30 mouse cellular contexts compared by ENCODE assay signal in genomic region chr10:21223104-21223910, GRCm38 (mm10).
DNase-seq lines count a peak whose midpoint lies in the region; ATAC-seq and TF ChIP-seq lines count a peak whose summit lies in the region.
"Had no signal": no experiment of that assay in that cellular context is flagged by ENCODE, and none has a peak within 500 bp of the region (broad histone marks: within the 10 kb centered on the region; RNA-seq: fewer than 3 reads in every experiment).

No protein-coding gene starts in this region.

- no peaks in the 10 kb centered on the region for H3K27me3 ChIP-seq in forebrain, postnatal 0 days (ENCODE audit: insufficient read depth, low read length)
- no peaks in the 10 kb centered on the region for H3K27me3 ChIP-seq in forebrain, embryonic 10.5 days (ENCODE audit: poor library complexity, severe bottlenecking)
- H3K27me3 ChIP-seq in spleen, adult 2 months (ENCODE audit: control insufficient read depth, insufficient read depth, low read length) = no peaks in the 10 kb centered on the region
- H3K27me3 ChIP-seq: embryonic facial prominence, embryonic 13.5 days; forebrain, embryonic 12.5 days; heart, embryonic 15.5 days; hindbrain, embryonic 12.5 days had no signal

- no peak for TF ChIP-seq POLR2A in spleen, adult 2 months (IDR thresholded peaks at IDR 0.05; ENCODE audit: low read depth, low read length)

- no peak for DNase-seq in forebrain, postnatal 0 days
- DNase-seq in forebrain, embryonic 10.5 days (ENCODE audit: extremely low spot score, low spot score) = no peak
- no peak for DNase-seq in spleen, adult 2 months (ENCODE audit: low read depth in 1 of 2, low spot score in 2 of 2)
- no peak for DNase-seq in spleen, adult 18-20 months
- peak; percentile 39 for DNase-seq in CD4-positive, CD25-positive, alpha-beta regulatory T cell, adult 2 months (ENCODE audit: low read depth, low spot score)
- DNase-seq in induced T-regulatory cell, adult 2 months (ENCODE audit: low read depth) = peak; percentile 53
- no peak for DNase-seq in kidney, postnatal 14 days
- DNase-seq in gastrocnemius, postnatal 10 days = no peak
- DNase-seq: cerebellum, adult 11 months; cerebellum, adult 9-10 months; cerebellum, postnatal 36 days; embryo, embryonic 11 days; gastrocnemius, postnatal 14 days; heart, postnatal 36 days; left cerebral cortex, postnatal 4 days; lung, adult 2 months; lung, postnatal 10 days; midbrain, embryonic 14.5 days; right cerebral cortex, postnatal 25 days had no signal

- ATAC-seq in forebrain, postnatal 0 days = peak; percentile 51; the same call in 1 of the 2 replicates
- ATAC-seq: hindbrain, postnatal 0 days; intestine, postnatal 0 days had no signal

- H3K9me3 ChIP-seq in forebrain, postnatal 0 days (ENCODE audit: low read length) = no peaks in the 10 kb centered on the region
- peaks cover 5% of the 10 kb centered on the region; the same call in 1 of the 2 replicates for H3K9me3 ChIP-seq in forebrain, embryonic 10.5 days
- H3K9me3 ChIP-seq: embryonic facial prominence, embryonic 13.5 days; heart, embryonic 10.5 days; heart, embryonic 15.5 days had no signal

- no peak overlapping the region for H3K4me3 ChIP-seq in forebrain, postnatal 0 days (ENCODE audit: low read depth, low read length)
- no peak overlapping the region for H3K4me3 ChIP-seq in forebrain, embryonic 10.5 days
- no peak overlapping the region for H3K4me3 ChIP-seq in spleen, adult 2 months (ENCODE audit: extremely low read depth, insufficient read depth, insufficient read length)
- H3K4me3 ChIP-seq: embryonic facial prominence, embryonic 13.5 days; erythroblast, embryonic 14.5 days; forebrain, embryonic 12.5 days; heart, embryonic 10.5 days; heart, embryonic 15.5 days; hindbrain, embryonic 12.5 days; layer of hippocampus, adult 2 months had no signal

- H3K36me3 ChIP-seq in forebrain, postnatal 0 days (ENCODE audit: insufficient read depth) = no peaks in the 10 kb centered on the region
- no peaks in the 10 kb centered on the region for H3K36me3 ChIP-seq in forebrain, embryonic 10.5 days (replicated peaks)
- H3K36me3 ChIP-seq in spleen, adult 2 months (ENCODE audit: control insufficient read depth, insufficient read depth, low read length) = no peaks in the 10 kb centered on the region
- H3K36me3 ChIP-seq: embryonic facial prominence, embryonic 13.5 days; forebrain, embryonic 12.5 days; heart, embryonic 10.5 days; heart, embryonic 15.5 days; hindbrain, embryonic 12.5 days had no signal

- H3K9ac ChIP-seq in forebrain, postnatal 0 days = no peak overlapping the region
- H3K9ac ChIP-seq: embryonic facial prominence, embryonic 13.5 days; forebrain, embryonic 12.5 days; heart, embryonic 15.5 days; hindbrain, embryonic 12.5 days had no signal

- no peaks in the 10 kb centered on the region for H3K4me1 ChIP-seq in forebrain, postnatal 0 days (ENCODE audit: insufficient read depth)
- no peaks in the 10 kb centered on the region for H3K4me1 ChIP-seq in forebrain, embryonic 10.5 days
- H3K4me1 ChIP-seq in spleen, adult 2 months (ENCODE audit: control insufficient read depth, insufficient read depth, insufficient read length) = peaks cover 16% of the 10 kb centered on the region; the same call in 1 of the 2 replicates
- H3K4me1 ChIP-seq: embryonic facial prominence, embryonic 13.5 days; forebrain, embryonic 12.5 days; heart, embryonic 10.5 days; heart, embryonic 15.5 days; hindbrain, embryonic 12.5 days had no signal

- WGBS in forebrain, postnatal 0 days = 63% methylated on average over 8 of the region's 8 CpGs
- WGBS in forebrain, embryonic 10.5 days = 90% methylated on average over 8 of the region's 8 CpGs
- 37% methylated on average over 8 of the region's 8 CpGs for WGBS in spleen, adult 2 months

- TF ChIP-seq CTCF in forebrain, postnatal 0 days (IDR thresholded peaks at IDR 0.05; ENCODE audit: low read depth) = no peak
- no peak for TF ChIP-seq CTCF in spleen, adult 2 months (IDR thresholded peaks at IDR 0.05; ENCODE audit: extremely low read depth, insufficient read depth, insufficient read length, insufficient replicate concordance)

- H3K27ac ChIP-seq in forebrain, postnatal 0 days (ENCODE audit: low read depth, low read length) = no peak overlapping the region
- H3K27ac ChIP-seq in forebrain, embryonic 10.5 days = no peak overlapping the region
- peak overlapping the region; percentile 87 for H3K27ac ChIP-seq in spleen, adult 2 months (ENCODE audit: insufficient read depth, low read length)
- H3K27ac ChIP-seq: embryonic facial prominence, embryonic 13.5 days; forebrain, embryonic 12.5 days; heart, embryonic 10.5 days; heart, embryonic 15.5 days; hindbrain, embryonic 12.5 days; hindbrain, postnatal 0 days; layer of hippocampus, adult 2 months; macrophage; stomach, postnatal 0 days had no signal

- no peak overlapping the region for H3K4me2 ChIP-seq in forebrain, postnatal 0 days (ENCODE audit: low read depth)
- H3K4me2 ChIP-seq: embryonic facial prominence, embryonic 13.5 days; forebrain, embryonic 12.5 days; heart, embryonic 15.5 days; hindbrain, embryonic 12.5 days had no signal

Comparison
In these comparisons a context has a peak if more than half of its experiments do, and no peak if none do; other contexts are left out.
1. DNase-seq: peak in CD4-positive, CD25-positive, alpha-beta regulatory T cell, adult 2 months (single experiment) and induced T-regulatory cell, adult 2 months (single experiment); none in forebrain, postnatal 0 days (single experiment), forebrain, embryonic 10.5 days (single experiment), spleen, adult 2 months (0 of 2), spleen, adult 18-20 months (0 of 2), kidney, postnatal 14 days (single experiment) and gastrocnemius, postnatal 10 days (single experiment).